Mouse (Mus musculus) ES-E14 (cell line): ENCODE measurements around the gene Pdpn.

ENCODE experiments used
- HCFC1 ChIP-seq: IDR thresholded peaks from 2 replicates; pipeline ENCODE4 v1.6.1; 2012; ENCODE audit warnings: low read length, inconsistent platforms, borderline replicate concordance; ENCODE audit not compliant: insufficient read depth
- MAFK ChIP-seq: IDR thresholded peaks from 2 replicates; pipeline ENCODE4 v1.6.1; 2014; ENCODE audit warnings: mild to moderate bottlenecking, low read depth, low read length, inconsistent platforms; ENCODE audit not compliant: insufficient read depth
- ZC3H11A ChIP-seq: IDR thresholded peaks from 2 replicates; pipeline ENCODE4 v1.6.1; 2012; ENCODE audit warnings: low read depth, mild to moderate bottlenecking, inconsistent platforms, low read length, borderline replicate concordance
- ZNF384 ChIP-seq: IDR thresholded peaks from 2 replicates; pipeline ENCODE4 v1.6.1; 2012; ENCODE audit warnings: low read depth, low read length, inconsistent platforms

GRCm38 (mm10) chr4:143324176-143324924 lies 25.0 kb upstream of the Pdpn start:
- no peak for TF ChIP-seq ZNF384
- TF ChIP-seq ZC3H11A: no peak
- TF ChIP-seq MAFK: no peak
- TF ChIP-seq HCFC1: no peak
